Mouse (Mus musculus) ES-E14 (cell line): ENCODE data around the gene Luc7l2. TPM values are rescaled to one million over a fixed set of nuclear protein-coding genes. Genes with fewer than 3 reads are reported as not detected.

Experiments
- DNase-seq: peaks from one replicate; pipeline ENCODE4 v3.0.0-alpha.2; 2013; ENCODE audit warnings: low read depth, low spot score
- H3K27ac ChIP-seq: 2 replicates; pipeline ENCODE4 v1.5.1; 2012; ENCODE audit warnings: low read depth, mild to moderate bottlenecking, low read length, moderate library complexity, mixed read lengths; ENCODE audit not compliant: poor library complexity, insufficient read depth, severe bottlenecking
- H3K36me3 ChIP-seq: 2 replicates; pipeline ENCODE4 v1.6.1; 2012; ENCODE audit warnings: mild to moderate bottlenecking, low read length, moderate library complexity, mixed read lengths; ENCODE audit not compliant: control insufficient read depth, poor library complexity, insufficient read depth, severe bottlenecking
- H3K4me1 ChIP-seq, 2 experiments: fragments of 150-350 bp in 1 of 2; sonication (generic) in 1 of 2; 2 replicates each; pipeline ENCODE4 v1.6.1; 2012; ENCODE audit warnings: low read length in 2 of 2, mild to moderate bottlenecking in 1 of 2, mixed read lengths in 1 of 2; ENCODE audit not compliant: control insufficient read depth in 2 of 2, insufficient read depth in 2 of 2, poor library complexity in 1 of 2
- H3K4me3 ChIP-seq, 2 experiments: fragments of 150-350 bp in 1 of 2; sonication (generic) in 1 of 2; 2 replicates each; pipeline ENCODE4 v1.5.1; 2012; ENCODE audit warnings: low read length in 2 of 2, low read depth in 1 of 2, mild to moderate bottlenecking in 1 of 2, mixed read lengths in 1 of 2; ENCODE audit not compliant: insufficient read depth in 1 of 2, poor library complexity in 1 of 2, severe bottlenecking in 1 of 2
- H3K9ac ChIP-seq: 2 replicates; pipeline ENCODE4 v1.6.1; 2012; ENCODE audit warnings: low read depth, mild to moderate bottlenecking, low read length, mixed read lengths; ENCODE audit not compliant: poor library complexity, insufficient read depth, severe bottlenecking
- H3K9me3 ChIP-seq: fragments of 150-350 bp; sonication (generic); 2 replicates; pipeline ENCODE4 v1.6.1; 2012; ENCODE audit warnings: low read depth, mild to moderate bottlenecking, low read length; ENCODE audit not compliant: control insufficient read depth, insufficient read depth
- CHD2 ChIP-seq: IDR thresholded peaks from 2 replicates; pipeline ENCODE4 v1.6.1; 2014; ENCODE audit warnings: mild to moderate bottlenecking, low read depth, low read length, inconsistent platforms
- HCFC1 ChIP-seq: IDR thresholded peaks from 2 replicates; pipeline ENCODE4 v1.6.1; 2012; ENCODE audit warnings: low read length, inconsistent platforms, borderline replicate concordance; ENCODE audit not compliant: insufficient read depth
- MAFK ChIP-seq: IDR thresholded peaks from 2 replicates; pipeline ENCODE4 v1.6.1; 2014; ENCODE audit warnings: mild to moderate bottlenecking, low read depth, low read length, inconsistent platforms; ENCODE audit not compliant: insufficient read depth
- ZC3H11A ChIP-seq: IDR thresholded peaks from 2 replicates; pipeline ENCODE4 v1.6.1; 2012; ENCODE audit warnings: low read depth, mild to moderate bottlenecking, inconsistent platforms, low read length, borderline replicate concordance
- ZNF384 ChIP-seq: IDR thresholded peaks from 2 replicates; pipeline ENCODE4 v1.6.1; 2012; ENCODE audit warnings: low read depth, low read length, inconsistent platforms
- in situ Hi-C, 2 experiments: fragments of 600-800 bp; cut with MboI; formaldehyde crosslinking; loops; one replicate each; pipeline ENCODE4 v1.15.1; 2025; ENCODE audit warnings: low sequenced_read_pairs in 2 of 2, inconsistent platforms in 1 of 2; ENCODE audit not compliant: unreplicated experiment in 2 of 2
- total RNA-seq: library from RNA; depleted of rRNA; stranded (reverse); fragments of 300-350 nt; gene quantifications from 2 replicates; pipeline ENCODE4 v1.2.3, GENCODE M21; 2012

The Luc7l2 gene
- total RNA-seq, 1 experiment, result 99.5 TPM

DNA sequence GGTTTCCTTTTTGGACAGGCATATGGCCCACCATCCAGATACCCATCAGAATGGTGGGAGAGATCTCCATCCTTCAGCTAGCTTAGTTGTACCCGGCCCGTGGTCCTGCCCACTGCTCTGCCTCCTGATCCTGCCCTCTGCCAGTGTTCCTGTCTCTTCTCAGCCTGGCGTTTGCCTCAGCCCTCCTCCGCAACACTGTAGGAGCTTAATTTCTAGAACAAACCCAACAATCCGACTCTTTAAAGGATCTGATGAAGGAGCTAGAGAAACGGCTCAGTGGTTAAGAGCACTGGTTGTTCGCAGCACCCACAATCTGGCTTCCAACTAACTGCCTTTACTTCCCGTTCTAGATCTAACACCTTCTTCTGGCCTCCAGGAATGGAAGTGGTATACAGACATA, 83.3 kb downstream of the Luc7l2 start:
- H3K27ac ChIP-seq, result no peak overlapping the region
- H3K4me1 ChIP-seq, result peaks cover 0 to 3% of the 10 kb centered on the region in 2 experiments; a peak in 1 of 4 replicates
- no peak for DNase-seq
- in situ Hi-C loops, result no loop called here
- no peaks in the 10 kb centered on the region; the same call in 1 of the 2 replicates for H3K36me3 ChIP-seq
- H3K4me3 ChIP-seq, result no peak overlapping the region
- no peaks in the 10 kb centered on the region for H3K9me3 ChIP-seq
- TF ChIP-seq MAFK (no peak), HCFC1 (no peak), ZC3H11A (no peak), CHD2 (no peak), ZNF384 (no peak)
- no peak overlapping the region for H3K9ac ChIP-seq

DNA sequence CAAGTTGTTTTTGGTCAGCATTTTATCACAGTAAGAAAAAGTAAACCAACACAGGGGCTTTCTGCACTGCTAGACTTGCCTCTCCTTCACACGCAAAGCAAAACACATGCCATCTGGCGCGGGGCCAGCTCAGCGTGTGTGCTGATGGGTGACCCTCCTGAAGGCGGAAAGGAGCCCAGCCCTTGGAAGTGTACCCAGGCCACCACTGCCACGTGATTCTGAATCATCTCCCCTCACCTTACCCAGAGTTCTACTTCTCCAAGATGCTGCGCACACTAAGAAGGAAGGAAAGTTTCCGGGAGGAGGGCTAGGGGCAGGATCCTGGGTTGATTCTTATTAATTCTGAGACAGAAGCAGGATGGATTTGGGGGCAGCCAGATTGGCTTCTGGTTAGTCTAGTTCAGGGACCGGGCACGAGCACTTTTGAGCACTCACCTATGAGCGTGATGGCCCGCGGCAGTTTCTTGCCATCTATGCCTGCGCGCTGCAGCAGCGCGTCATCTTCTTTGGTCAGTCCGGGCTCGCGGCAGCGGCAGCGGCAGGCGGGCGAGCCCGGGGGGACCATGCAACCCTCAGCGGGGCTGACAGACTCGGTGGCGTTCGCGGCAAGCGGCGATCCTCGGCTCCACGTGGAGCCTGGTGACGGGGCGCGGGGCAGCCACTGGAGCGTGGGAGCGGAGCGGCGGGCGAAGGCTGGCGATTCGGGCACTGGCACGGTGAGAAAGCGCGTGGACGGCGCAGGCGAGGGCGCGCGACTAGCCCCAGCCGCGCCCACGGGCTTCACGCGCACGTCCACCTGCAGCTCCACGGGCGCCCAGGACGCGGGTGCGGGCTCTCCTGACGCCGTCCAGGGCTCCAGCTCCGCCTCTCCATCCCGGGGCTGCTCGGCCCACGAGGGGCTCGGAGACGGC, 85.1 kb downstream of the Luc7l2 start:
- no peaks in the 10 kb centered on the region for H3K36me3 ChIP-seq
- H3K9me3 ChIP-seq, result no peaks in the 10 kb centered on the region
- peak overlapping the region; percentile 66 to 69 for H3K4me3 ChIP-seq
- no peak for DNase-seq
- TF ChIP-seq CHD2 (no peak), HCFC1 (no peak), ZNF384 (no peak), ZC3H11A (no peak), MAFK (no peak)
- no peak overlapping the region for H3K27ac ChIP-seq
- H3K4me1 ChIP-seq, result peaks cover 0 to 3% of the 10 kb centered on the region in 2 experiments; a peak in 1 of 4 replicates
- in situ Hi-C loops, result no loop called here
- H3K9ac ChIP-seq, result peak overlapping the region; percentile 36

DNA sequence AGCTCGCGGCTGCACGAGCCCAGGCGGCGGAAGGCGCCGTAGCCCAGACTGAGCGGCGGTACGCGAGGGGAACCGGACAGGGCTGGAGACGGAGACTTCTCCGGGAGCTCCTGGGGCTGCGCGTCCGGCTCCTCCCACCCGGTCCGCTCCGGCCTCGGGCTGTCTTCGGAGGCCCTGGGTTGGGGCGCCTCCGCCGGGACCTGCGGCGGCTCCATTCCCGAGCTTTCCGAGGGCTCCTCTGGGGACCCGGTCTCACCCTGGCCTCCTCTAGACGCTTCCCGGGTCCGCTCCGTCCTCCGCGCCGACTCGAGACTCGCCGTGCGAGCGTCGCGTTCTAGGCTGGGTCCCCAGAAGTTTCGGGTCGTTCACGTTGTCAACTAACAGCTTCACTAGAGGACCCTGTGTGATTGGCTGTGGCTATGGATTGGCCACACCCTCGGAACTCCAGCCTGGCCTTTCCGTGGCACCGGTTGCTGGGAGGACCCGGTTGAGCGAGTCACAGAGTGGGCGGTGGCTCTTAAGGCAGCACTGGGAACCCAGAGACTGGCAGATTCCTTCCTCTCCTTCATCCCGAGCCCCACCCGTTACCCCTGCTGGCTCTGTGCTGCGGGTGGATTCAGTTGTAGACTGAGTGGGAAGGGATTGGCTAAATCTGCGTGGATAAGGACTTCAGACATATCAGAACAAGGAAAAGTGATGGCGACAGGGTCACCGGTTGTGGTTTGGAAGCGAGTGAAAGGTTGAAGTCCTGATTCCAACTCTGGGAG, 85.9 kb downstream of the Luc7l2 start, which contains the start of gene Klrg2:
Gene Klrg2 (minus strand): TSS at position 391 of the 767 bp plus-strand sequence.
- in situ Hi-C loops, result no loop called here
- H3K4me1 ChIP-seq, result peaks cover 0 to 3% of the 10 kb centered on the region in 2 experiments; a peak in 1 of 4 replicates
- peak; percentile 60 for DNase-seq
- TF ChIP-seq HCFC1 (no peak), ZNF384 (no peak), CHD2 (no peak), ZC3H11A (no peak), MAFK (no peak)
- no peaks in the 10 kb centered on the region for H3K36me3 ChIP-seq
- H3K9me3 ChIP-seq, result no peaks in the 10 kb centered on the region
- H3K27ac ChIP-seq, result no peak within 1 kb of the TSS
- H3K4me3 ChIP-seq, result peak within 1 kb of the TSS; percentile 66 to 69
- peak within 1 kb of the TSS; percentile 36 for H3K9ac ChIP-seq

DNA sequence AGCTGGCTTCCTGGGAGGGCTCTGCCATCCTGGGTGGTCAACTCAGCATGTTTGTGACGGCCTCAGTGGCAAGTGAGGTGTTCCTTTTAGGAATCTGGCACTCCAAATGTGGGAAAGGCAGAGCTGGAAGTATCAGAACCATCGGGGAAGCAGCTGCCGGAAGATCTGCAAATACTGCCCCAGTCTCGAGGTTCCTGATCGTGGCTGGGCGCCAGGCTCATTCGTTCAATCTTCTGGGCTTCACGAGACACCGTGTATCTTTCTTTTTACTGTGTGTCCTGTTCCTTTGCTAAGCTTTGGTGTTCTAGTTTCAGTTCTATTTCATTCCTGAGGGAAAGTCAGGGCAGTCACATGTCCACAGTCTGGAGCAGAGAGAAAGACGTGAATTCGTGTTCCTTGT, 89.3 kb downstream of the Luc7l2 start:
- peaks cover 0 to 3% of the 10 kb centered on the region in 2 experiments; a peak in 1 of 4 replicates for H3K4me1 ChIP-seq
- no peaks in the 10 kb centered on the region for H3K36me3 ChIP-seq
- in situ Hi-C loops, result loop anchor here in 1 of 2 experiments (10.0 kb wide), 1 partner anchor 264 kb away; no protein-coding TSS in a partner anchor
- no peak for DNase-seq
- no peak overlapping the region for H3K27ac ChIP-seq
- no peak overlapping the region for H3K4me3 ChIP-seq
- H3K9me3 ChIP-seq, result no peaks in the 10 kb centered on the region
- no peak for TF ChIP-seq MAFK
- no peak for TF ChIP-seq HCFC1
- TF ChIP-seq ZC3H11A, result no peak
- TF ChIP-seq CHD2, result no peak
- no peak for TF ChIP-seq ZNF384
- no peak overlapping the region for H3K9ac ChIP-seq
